Mouse (Mus musculus) heart, embryonic 15.5 days (tissue): ENCODE data around the gene Cnp. TPM values are rescaled to one million over a fixed set of nuclear protein-coding genes. Genes with fewer than 3 reads are reported as not detected.
A peak's percentile ranks its signal among the peaks of the same experiment; 100 is the strongest.
"Not testable (repeated sequence)": the region's sequence is repeated elsewhere in the genome, so short reads cannot be mapped to it uniquely, and the experiment has no call there.

ENCODE experiments used
- ATAC-seq: fragments of 200-750 bp; cut with Nextera tagmentation; replicated peaks from 2 replicates; pipeline ENCODE4 v1.8.0; 2017; ENCODE audit warnings: low read depth, moderate TSS enrichment; ENCODE audit not compliant: insufficient number of reproducible peaks, insufficient read depth, low FRiP score
- H3K27ac ChIP-seq: fragments of 300-500 bp; sonication (generic); 2 replicates; pipeline ENCODE4 v1.5.1; 2015; ENCODE audit warnings: mild to moderate bottlenecking, inconsistent platforms
- H3K27me3 ChIP-seq: fragments of 300-500 bp; sonication (generic); 2 replicates; pipeline ENCODE4 v1.6.1; 2015; ENCODE audit warnings: inconsistent platforms
- H3K36me3 ChIP-seq: fragments of 300-500 bp; sonication (generic); 2 replicates; pipeline ENCODE4 v1.6.1; 2015; ENCODE audit warnings: mild to moderate bottlenecking, inconsistent platforms
- H3K4me1 ChIP-seq: fragments of 300-500 bp; sonication (generic); replicated peaks from 2 replicates; pipeline ENCODE4 v1.6.1; 2015; ENCODE audit warnings: inconsistent platforms
- H3K4me2 ChIP-seq: fragments of 300-500 bp; sonication (generic); 2 replicates; pipeline ENCODE4 v1.6.1; 2015; ENCODE audit warnings: inconsistent platforms, mild to moderate bottlenecking, moderate library complexity
- H3K4me3 ChIP-seq: fragments of 300-500 bp; sonication (generic); 2 replicates; pipeline ENCODE4 v1.5.1; 2015; ENCODE audit warnings: mild to moderate bottlenecking, inconsistent platforms
- H3K9ac ChIP-seq: fragments of 300-500 bp; sonication (generic); 2 replicates; pipeline ENCODE4 v1.6.1; 2015; ENCODE audit warnings: mild to moderate bottlenecking, inconsistent platforms
- H3K9me3 ChIP-seq: fragments of 300-500 bp; sonication (generic); replicated peaks from 2 replicates; pipeline ENCODE4 v1.6.1; 2016; ENCODE audit warnings: inconsistent platforms
- WGBS: fragments of 180-500 bp; shearing (Covaris S2); methylation state at CpG from one replicate; pipeline ENCODE4 v1.1.7; 2015; ENCODE audit warnings: mixed read lengths; 5-methylcytosine and 5-hydroxymethylcytosine counted together
- polyA plus RNA-seq: library from polyadenylated mRNA; unstranded; fragments of >200 nt; fragmentation: Nextera tagmentation; extraction: Ambion mirVana; gene quantifications from 2 replicates; pipeline ENCODE4 v1.2.1, GENCODE M21; 2015

The Cnp gene
- polyA plus RNA-seq, 1 experiment from 2014 or later, result 17.4 TPM

GRCm38 (mm10) chr11:100609997-100610680 lies 35.4 kb downstream of the Cnp start:
- Histone ChIP-seq H3K9me3 (no peaks in the 10 kb centered on the region), H3K27ac (peak overlapping the region; percentile 68), H3K4me1 (peaks cover 47% of the 10 kb centered on the region), H3K36me3 (peaks cover 9% of the 10 kb centered on the region; the same call in 1 of the 2 replicates), H3K4me3 (no peak overlapping the region), H3K27me3 (no peaks in the 10 kb centered on the region), H3K4me2 (peak overlapping the region; percentile 33), H3K9ac (peak overlapping the region; percentile 3; the same call in 1 of the 2 replicates)
- ATAC-seq, result peak; percentile 78; the same call in 1 of the 2 replicates
- 42% methylated on average over 9 of the region's 9 CpGs for WGBS

GRCm38 (mm10) chr11:100611627-100612026 lies 36.9 kb downstream of the Cnp start:
- Histone ChIP-seq H3K27ac (0 out of 2 replicates have a peak overlapping the region, but pooled peaks have one; percentile 24), H3K9ac (no peak overlapping the region), H3K4me2 (no peak overlapping the region)

GRCm38 (mm10) chr11:100613241-100613640 lies 38.5 kb downstream of the Cnp start:
- H3K4me1 ChIP-seq, result peaks cover 56% of the 10 kb centered on the region
- no peak overlapping the region for H3K4me2 ChIP-seq
- no peak overlapping the region for H3K27ac ChIP-seq
- no peak for ATAC-seq
- H3K9me3 ChIP-seq, result no peaks in the 10 kb centered on the region
- no peaks in the 10 kb centered on the region for H3K27me3 ChIP-seq
- no peak overlapping the region for H3K4me3 ChIP-seq
- 80% methylated on average over 3 of the region's 3 CpGs for WGBS
- H3K9ac ChIP-seq, result no peak overlapping the region
- H3K36me3 ChIP-seq, result peaks cover 1% of the 10 kb centered on the region; the same call in 1 of the 2 replicates

More at GRCm38 (mm10) chr11:100611627-100612026, 36.9 kb downstream of the Cnp start:
- peaks cover 9% of the 10 kb centered on the region; the same call in 1 of the 2 replicates for H3K36me3 ChIP-seq
- H3K27me3 ChIP-seq, result no peaks in the 10 kb centered on the region
- no peaks in the 10 kb centered on the region for H3K9me3 ChIP-seq
- ATAC-seq, result no peak
- H3K4me3 ChIP-seq, result no peak overlapping the region
- WGBS, result 85% methylated on average over 6 of the region's 6 CpGs
- H3K4me1 ChIP-seq, result peaks cover 47% of the 10 kb centered on the region

GRCm38 (mm10) chr11:100616332-100616731 lies 41.6 kb downstream of the Cnp start:
- peaks cover 35% of the 10 kb centered on the region for H3K4me1 ChIP-seq
- WGBS, result 81% methylated on average over 5 of the region's 5 CpGs
- no peak overlapping the region for H3K4me2 ChIP-seq
- ATAC-seq, result no peak
- H3K4me3 ChIP-seq, result no peak overlapping the region
- H3K36me3 ChIP-seq, result no peaks in the 10 kb centered on the region
- no peaks in the 10 kb centered on the region for H3K9me3 ChIP-seq
- H3K27ac ChIP-seq, result no peak overlapping the region
- H3K9ac ChIP-seq, result no peak overlapping the region
- no peaks in the 10 kb centered on the region for H3K27me3 ChIP-seq

GRCm38 (mm10) chr11:100616836-100617235 lies 42.1 kb downstream of the Cnp start:
- H3K9me3 ChIP-seq, H3K9ac ChIP-seq, H3K4me2 ChIP-seq, H3K4me3 ChIP-seq, ATAC-seq, H3K27ac ChIP-seq, H3K27me3 ChIP-seq, H3K36me3 ChIP-seq: not testable (repeated sequence)
- peaks cover 32% of the 10 kb centered on the region for H3K4me1 ChIP-seq
- 85% methylated on average over 7 of the region's 7 CpGs for WGBS

GRCm38 (mm10) chr11:100617480-100617879 lies 42.8 kb downstream of the Cnp start:
- 56% methylated on average over 4 of the region's 4 CpGs for WGBS
- no peaks in the 10 kb centered on the region for H3K27me3 ChIP-seq
- H3K36me3 ChIP-seq, result no peaks in the 10 kb centered on the region
- peak overlapping the region; percentile 83 for H3K4me3 ChIP-seq
- H3K4me1 ChIP-seq, result peaks cover 26% of the 10 kb centered on the region
- H3K9ac ChIP-seq, result 0 out of 2 replicates have a peak overlapping the region, but pooled peaks have one; percentile 38
- H3K27ac ChIP-seq, result peak overlapping the region; percentile 96; the same call in 1 of the 2 replicates
- H3K4me2 ChIP-seq, result peak overlapping the region; percentile 88
- no peaks in the 10 kb centered on the region for H3K9me3 ChIP-seq
- no peak for ATAC-seq

- peak; percentile 76 for ATAC-seq
- no peaks in the 10 kb centered on the region for H3K9me3 ChIP-seq
- under 1% methylated on average over 36 of the region's 36 CpGs for WGBS
These were observed 44.2 kb downstream of the Cnp start, which contains the start of gene Nkiras2 for GRCm38 (mm10) chr11:100618761-100619484. Nkiras2 (plus strand) TSS chr11:100619244.

GRCm38 (mm10) chr11:100619485-100619975 lies 44.8 kb downstream of the Cnp start:
- Histone ChIP-seq H3K4me2 (peak overlapping the region; percentile 88), H3K4me3 (peak overlapping the region; percentile 83), H3K36me3 (peaks cover 1% of the 10 kb centered on the region; the same call in 1 of the 2 replicates), H3K27me3 (no peaks in the 10 kb centered on the region), H3K9me3 (no peaks in the 10 kb centered on the region), H3K4me1 (peaks cover 31% of the 10 kb centered on the region), H3K9ac (peak overlapping the region; percentile 85), H3K27ac (peak overlapping the region; percentile 96)
- ATAC-seq, result peak; percentile 94
- WGBS, result under 1% methylated on average over 40 of the region's 40 CpGs

More at GRCm38 (mm10) chr11:100618761-100619484, 44.2 kb downstream of the Cnp start, which contains the start of gene Nkiras2:
- Histone ChIP-seq H3K4me1 (peaks cover 27% of the 10 kb centered on the region), H3K4me2 (peak within 1 kb of the TSS; percentile 88), H3K4me3 (peak within 1 kb of the TSS; percentile 83), H3K9ac (peak within 1 kb of the TSS; percentile 85), H3K27ac (peak within 1 kb of the TSS; percentile 96), H3K27me3 (no peaks in the 10 kb centered on the region), H3K36me3 (no peaks in the 10 kb centered on the region)

GRCm38 (mm10) chr11:100619982-100620381 lies 45.3 kb downstream of the Cnp start, which contains the start of gene Dnajc7:
Dnajc7 (minus strand) TSS chr11:100620168.
- no peaks in the 10 kb centered on the region for H3K9me3 ChIP-seq
- H3K4me3 ChIP-seq, result peak within 1 kb of the TSS; percentile 83
- H3K9ac ChIP-seq, result peak within 1 kb of the TSS; percentile 85
- ATAC-seq, result no peak
- peaks cover 31% of the 10 kb centered on the region for H3K4me1 ChIP-seq
- peak within 1 kb of the TSS; percentile 88 for H3K4me2 ChIP-seq
- peak within 1 kb of the TSS; percentile 96 for H3K27ac ChIP-seq
- no peaks in the 10 kb centered on the region for H3K27me3 ChIP-seq
- peaks cover 6% of the 10 kb centered on the region for H3K36me3 ChIP-seq
- WGBS, result 5% methylated on average over 11 of the region's 11 CpGs

- WGBS, result under 1% methylated on average over 24 of the region's 24 CpGs
- H3K4me1 ChIP-seq, result peaks cover 33% of the 10 kb centered on the region
- ATAC-seq, result peak; percentile 82
These were observed 48.0 kb downstream of the Cnp start for GRCm38 (mm10) chr11:100622714-100623113.

GRCm38 (mm10) chr11:100623867-100624266 lies 49.2 kb downstream of the Cnp start:
- no peak overlapping the region for H3K9ac ChIP-seq
- peak overlapping the region; percentile 57 for H3K4me2 ChIP-seq
- no peak overlapping the region for H3K27ac ChIP-seq
- no peaks in the 10 kb centered on the region for H3K27me3 ChIP-seq
- peaks cover 30% of the 10 kb centered on the region for H3K4me1 ChIP-seq
- peaks cover 19% of the 10 kb centered on the region for H3K36me3 ChIP-seq
- 44% methylated on average over 5 of the region's 5 CpGs for WGBS
- ATAC-seq, result no peak
- H3K9me3 ChIP-seq, result no peaks in the 10 kb centered on the region
- H3K4me3 ChIP-seq, result peak overlapping the region; percentile 69; the same call in 1 of the 2 replicates

More at GRCm38 (mm10) chr11:100622714-100623113, 48.0 kb downstream of the Cnp start:
- H3K27ac ChIP-seq, result peak overlapping the region; percentile 88
- H3K27me3 ChIP-seq, result no peaks in the 10 kb centered on the region
- H3K9me3 ChIP-seq, result no peaks in the 10 kb centered on the region
- peaks cover 19% of the 10 kb centered on the region for H3K36me3 ChIP-seq
- peak overlapping the region; percentile 69 for H3K4me3 ChIP-seq
- peak overlapping the region; percentile 79 for H3K9ac ChIP-seq
- peak overlapping the region; percentile 57 for H3K4me2 ChIP-seq
